Mouse (Mus musculus) G1E-ER4 (cell line): ENCODE measurements around the gene Rrp15. TPM values are rescaled to one million over a fixed set of nuclear protein-coding genes. Genes with fewer than 3 reads are reported as not detected.

Source experiments
- GATA1 ChIP-seq: IDR thresholded peaks from one replicate; pipeline ENCODE4 v1.8.0; 2012; ENCODE audit warnings: low read length, inconsistent platforms
- polyA plus RNA-seq: library from polyadenylated mRNA; stranded (reverse); fragments of >175 nt; gene quantifications from 2 replicates; pipeline ENCODE4 v1.2.3, GENCODE M21; 2012

The Rrp15 gene
- polyA plus RNA-seq, 1 experiment, result 15.1 TPM

- no peak for TF ChIP-seq GATA1
Measured at GRCm38 (mm10) chr1:186700496-186700895, 48.7 kb downstream of the Rrp15 start.

- no peak for TF ChIP-seq GATA1
Measured at GRCm38 (mm10) chr1:186698583-186699338, 50.4 kb downstream of the Rrp15 start.

GRCm38 (mm10) chr1:186696231-186696630 lies 52.9 kb downstream of the Rrp15 start:
- TF ChIP-seq GATA1, result no peak

GRCm38 (mm10) chr1:186695361-186695760 lies 53.8 kb downstream of the Rrp15 start:
- TF ChIP-seq GATA1, result no peak

GRCm38 (mm10) chr1:186692370-186692769 lies 56.8 kb downstream of the Rrp15 start:
- TF ChIP-seq GATA1, result no peak

GRCm38 (mm10) chr1:186691708-186692107 lies 57.5 kb downstream of the Rrp15 start:
- TF ChIP-seq GATA1, result no peak

GRCm38 (mm10) chr1:186684041-186684440 lies 65.1 kb downstream of the Rrp15 start:
- TF ChIP-seq GATA1, result no peak

GRCm38 (mm10) chr1:186682606-186683005 lies 66.6 kb downstream of the Rrp15 start:
- no peak for TF ChIP-seq GATA1

- TF ChIP-seq GATA1, result no peak
Measured at GRCm38 (mm10) chr1:186677614-186678013, 71.5 kb downstream of the Rrp15 start.

- TF ChIP-seq GATA1, result no peak
Measured at GRCm38 (mm10) chr1:186676199-186676598, 73.0 kb downstream of the Rrp15 start.

GRCm38 (mm10) chr1:186675263-186675662 lies 73.9 kb downstream of the Rrp15 start:
- TF ChIP-seq GATA1, result no peak

GRCm38 (mm10) chr1:186674621-186675020 lies 74.5 kb downstream of the Rrp15 start:
- no peak for TF ChIP-seq GATA1

- TF ChIP-seq GATA1, result no peak
Measured at GRCm38 (mm10) chr1:186673166-186673565, 76.0 kb downstream of the Rrp15 start.

Other genes with a start within 250 kb of the Rrp15 start
- gene Tgfb2, start 43.4 kb downstream of the Rrp15 start, polyA plus RNA-seq, result 0.03 and 0.10 TPM in 2 replicates
- not detected in 2 replicates for gene D1Pas1, start 218.1 kb upstream of the Rrp15 start, polyA plus RNA-seq